Comparison of ENCODE assay signal across 11 mouse cellular contexts in genomic region chr8:88339221-88339620, GRCm38 (mm10). TPM values are rescaled to one million over a fixed set of nuclear protein-coding genes. Genes with fewer than 3 reads are reported as not detected.
DNase-seq lines count a peak whose midpoint lies in the region; ATAC-seq and TF ChIP-seq lines count a peak whose summit lies in the region.
"Had no signal": no experiment of that assay in that cellular context is flagged by ENCODE, and none has a peak within 500 bp of the region (broad histone marks: within the 10 kb centered on the region; RNA-seq: fewer than 3 reads in every experiment).

No protein-coding gene starts in this region.

- no peaks in the 10 kb centered on the region for H3K9me3 ChIP-seq in heart, embryonic 12.5 days (replicated peaks)

- H3K4me1 ChIP-seq in heart, embryonic 12.5 days (replicated peaks): peaks cover 38% of the 10 kb centered on the region

- TF ChIP-seq POLR2A in brain, embryonic 14.5 days (IDR thresholded peaks at IDR 0.05; ENCODE audit: borderline replicate concordance, extremely low read depth, insufficient read depth, insufficient read length, poor library complexity, severe bottlenecking): no peak

- no peak overlapping the region for H3K4me2 ChIP-seq in heart, embryonic 12.5 days

- TF ChIP-seq CTCF in brain, embryonic 14.5 days (IDR thresholded peaks at IDR 0.05; ENCODE audit: borderline replicate concordance, extremely low read depth, insufficient read depth, insufficient read length): no peak

- intact Hi-C loops in heart, postnatal 36 days (cut with DNase I): no loop called here

- peak overlapping the region; percentile 92 for H3K27ac ChIP-seq in heart, embryonic 12.5 days (ENCODE audit: poor library complexity, severe bottlenecking)

- ATAC-seq in heart, embryonic 12.5 days (ENCODE audit: insufficient number of reproducible peaks, low FRiP score): no peak

- no peak for DNase-seq in heart, postnatal 36 days
- peak; percentile 38 for DNase-seq in kidney, postnatal 14 days
- DNase-seq in kidney, adult 18-20 months: no peak
- DNase-seq in brain, embryonic 14.5 days (ENCODE audit: low read depth): peak; percentile 35
- peak; percentile 51 to 52 for DNase-seq in cerebellum, postnatal 10 days
- no peak for DNase-seq in gastrocnemius, postnatal 10 days
- DNase-seq: adrenal gland, adult 8-10 months; layer of hippocampus, postnatal 36 days; lung, postnatal 10 days; right cerebral cortex, postnatal 4 days had no signal

- 46% methylated on average over 3 of the region's 3 CpGs for WGBS in heart, embryonic 12.5 days

- no peaks in the 10 kb centered on the region for H3K27me3 ChIP-seq in heart, embryonic 12.5 days (replicated peaks)

- no peak overlapping the region for H3K9ac ChIP-seq in heart, embryonic 12.5 days

- no peak overlapping the region for H3K4me3 ChIP-seq in heart, embryonic 12.5 days

- peaks cover 79% of the 10 kb centered on the region for H3K36me3 ChIP-seq in heart, embryonic 12.5 days

RNA-seq across cellular contexts. Expression of gene Brd7, which starts 22.8 kb away (rescaled TPM):
- polyA plus RNA-seq in heart, embryonic 12.5 days (2016; fragmentation: Nextera tagmentation; extraction: Ambion mirVana): 79.5 and 80.3 TPM in 2 replicates
- 10 to 100 TPM; 70.9 to 83.8 TPM for total RNA-seq in heart, postnatal 36 days (2021)
- 65.6 and 69.2 TPM in 2 replicates for polyA plus RNA-seq in brain, embryonic 14.5 days (2012; rRNA removed)
- 10 to 100 TPM; 61.2 to 73.3 TPM for total RNA-seq in gastrocnemius, postnatal 10 days (2021)

Comparison
In these comparisons a context has a peak if more than half of its experiments do, and no peak if none do; other contexts are left out.
1. DNase-seq: peak in kidney, postnatal 14 days (single experiment), brain, embryonic 14.5 days (single experiment) and cerebellum, postnatal 10 days (2 of 2); none in heart, postnatal 36 days (0 of 2), kidney, adult 18-20 months (single experiment) and gastrocnemius, postnatal 10 days (single experiment).